Mouse (Mus musculus) neural tube, embryonic 14.5 days (tissue): ENCODE data around the gene Selenoi. TPM values are rescaled to one million over a fixed set of nuclear protein-coding genes. Genes with fewer than 3 reads are reported as not detected.

Source experiments
- ATAC-seq: fragments of 200-750 bp; cut with Nextera tagmentation; 2 replicates; pipeline ENCODE4 v1.8.0; 2017; ENCODE audit warnings: low read depth, mild to moderate bottlenecking, moderate TSS enrichment, moderate library complexity
- H3K27ac ChIP-seq: fragments of 300-500 bp; sonication (generic); 2 replicates; pipeline ENCODE4 v1.5.1; 2014; ENCODE audit warnings: low read depth, mild to moderate bottlenecking, control low read depth, low read length, moderate library complexity, mixed read lengths
- H3K27me3 ChIP-seq: fragments of 300-500 bp; sonication (generic); 2 replicates; pipeline ENCODE4 v1.6.1; 2014; ENCODE audit warnings: low read length; ENCODE audit not compliant: control insufficient read depth, insufficient read depth
- H3K36me3 ChIP-seq: fragments of 300-500 bp; sonication (generic); 2 replicates; pipeline ENCODE4 v1.6.1; 2014; ENCODE audit warnings: low read length, mixed read lengths; ENCODE audit not compliant: control insufficient read depth, insufficient read depth
- H3K4me1 ChIP-seq: fragments of 300-500 bp; sonication (generic); 2 replicates; pipeline ENCODE4 v1.6.1; 2014; ENCODE audit warnings: low read length; ENCODE audit not compliant: control insufficient read depth, insufficient read depth
- H3K4me2 ChIP-seq: fragments of 300-500 bp; sonication (generic); 2 replicates; pipeline ENCODE4 v1.6.1; 2014; ENCODE audit warnings: mild to moderate bottlenecking, low read depth, low read length, control low read depth
- H3K4me3 ChIP-seq: fragments of 300-500 bp; sonication (generic); 2 replicates; pipeline ENCODE4 v1.5.1; 2014; ENCODE audit warnings: low read depth, low read length, control low read depth, mixed read lengths
- H3K9ac ChIP-seq: fragments of 300-500 bp; sonication (generic); replicated peaks from 2 replicates; pipeline ENCODE4 v1.6.1; 2014; ENCODE audit warnings: low read depth, mild to moderate bottlenecking, control low read depth, low read length, mixed read lengths
- H3K9me3 ChIP-seq: fragments of 300-500 bp; sonication (generic); 2 replicates; pipeline ENCODE4 v1.6.1; 2016; ENCODE audit warnings: low read length; ENCODE audit not compliant: control insufficient read depth
- WGBS: fragments of 180-500 bp; shearing (Covaris S2); extraction: QIAGEN DNeasy Blood & Tissue Kit; methylation state at CpG from one replicate; pipeline ENCODE4 v1.1.7; 2014; 5-methylcytosine and 5-hydroxymethylcytosine counted together
- polyA plus RNA-seq: library from polyadenylated mRNA; unstranded; fragments of >200 nt; fragmentation: Nextera tagmentation; extraction: Ambion mirVana; gene quantifications from 2 replicates; pipeline ENCODE4 v1.2.1, GENCODE M21; 2014

Selenoi gene
- polyA plus RNA-seq: 41.5 and 45.3 TPM in 2 replicates

GRCm38 (mm10) chr5:30232271-30232971 is at the start of gene Selenoi:
Gene Selenoi, plus strand, starts transcription at chr5:30232581.
- H3K9me3 ChIP-seq: no peaks in the 10 kb centered on the region
- peak within 1 kb of the TSS; percentile 70 for H3K9ac ChIP-seq
- H3K4me2 ChIP-seq: peak within 1 kb of the TSS; percentile 85
- peak within 1 kb of the TSS; percentile 89 for H3K27ac ChIP-seq
- H3K4me3 ChIP-seq: peak within 1 kb of the TSS; percentile 73
- H3K27me3 ChIP-seq: no peaks in the 10 kb centered on the region
- no peaks in the 10 kb centered on the region for H3K36me3 ChIP-seq
- 2% methylated on average over 65 of the region's 71 CpGs for WGBS
- peak; percentile 99 for ATAC-seq
- peaks cover 23% of the 10 kb centered on the region for H3K4me1 ChIP-seq

- H3K27me3 ChIP-seq: no peaks in the 10 kb centered on the region
- no peak overlapping the region for H3K4me2 ChIP-seq
- ATAC-seq: no peak
- no peaks in the 10 kb centered on the region for H3K4me1 ChIP-seq
- 96% methylated on average over 12 of the region's 12 CpGs for WGBS
- H3K36me3 ChIP-seq: peaks cover 16% of the 10 kb centered on the region
- no peak overlapping the region for H3K27ac ChIP-seq
- no peak overlapping the region for H3K4me3 ChIP-seq
- no peaks in the 10 kb centered on the region for H3K9me3 ChIP-seq
- H3K9ac ChIP-seq: no peak overlapping the region
Observed at GRCm38 (mm10) chr5:30187687-30188485, 44.5 kb upstream of the Selenoi start.

- ATAC-seq: no peak
- no peak overlapping the region for H3K9ac ChIP-seq
Observed at GRCm38 (mm10) chr5:30192452-30192851, 39.9 kb upstream of the Selenoi start.

GRCm38 (mm10) chr5:30195340-30195739 is 37.0 kb upstream of the Selenoi start:
- Histone ChIP-seq H3K4me3 (no peak overlapping the region), H3K27ac (no peak overlapping the region), H3K4me1 (no peaks in the 10 kb centered on the region), H3K9ac (no peak overlapping the region), H3K36me3 (no peaks in the 10 kb centered on the region), H3K9me3 (no peaks in the 10 kb centered on the region), H3K4me2 (no peak overlapping the region), H3K27me3 (no peaks in the 10 kb centered on the region)
- ATAC-seq: no peak
- WGBS: 96% methylated on average over 5 of the region's 5 CpGs

More at GRCm38 (mm10) chr5:30192452-30192851, 39.9 kb upstream of the Selenoi start:
- H3K9me3 ChIP-seq: no peaks in the 10 kb centered on the region
- no peak overlapping the region for H3K4me2 ChIP-seq
- no peaks in the 10 kb centered on the region for H3K27me3 ChIP-seq
- no peaks in the 10 kb centered on the region for H3K36me3 ChIP-seq
- H3K4me3 ChIP-seq: no peak overlapping the region
- no peaks in the 10 kb centered on the region for H3K4me1 ChIP-seq
- no peak overlapping the region for H3K27ac ChIP-seq
- 91% methylated on average over 1 of the region's 1 CpGs for WGBS

GRCm38 (mm10) chr5:30198257-30198656 is 34.1 kb upstream of the Selenoi start:
- Histone ChIP-seq H3K27ac (no peak overlapping the region), H3K9ac (no peak overlapping the region), H3K4me1 (no peaks in the 10 kb centered on the region), H3K4me3 (no peak overlapping the region), H3K9me3 (no peaks in the 10 kb centered on the region), H3K4me2 (no peak overlapping the region), H3K36me3 (no peaks in the 10 kb centered on the region), H3K27me3 (no peaks in the 10 kb centered on the region)
- WGBS: 73% methylated on average over 7 of the region's 7 CpGs
- ATAC-seq: no peak

- H3K36me3 ChIP-seq: no peaks in the 10 kb centered on the region
- no peak overlapping the region for H3K4me2 ChIP-seq
- peak; percentile 82; the same call in 1 of the 2 replicates for ATAC-seq
- no peak overlapping the region for H3K27ac ChIP-seq
- H3K9ac ChIP-seq: no peak overlapping the region
- 55% methylated on average over 5 of the region's 5 CpGs for WGBS
- no peak overlapping the region for H3K4me3 ChIP-seq
- H3K4me1 ChIP-seq: no peaks in the 10 kb centered on the region
- H3K27me3 ChIP-seq: no peaks in the 10 kb centered on the region
- H3K9me3 ChIP-seq: no peaks in the 10 kb centered on the region
Observed at GRCm38 (mm10) chr5:30201521-30201920, 30.9 kb upstream of the Selenoi start.

- no peaks in the 10 kb centered on the region for H3K4me1 ChIP-seq
- no peaks in the 10 kb centered on the region for H3K27me3 ChIP-seq
- no peaks in the 10 kb centered on the region for H3K36me3 ChIP-seq
- ATAC-seq: no peak
- no peak overlapping the region for H3K9ac ChIP-seq
- no peak overlapping the region for H3K27ac ChIP-seq
- no peak overlapping the region for H3K4me2 ChIP-seq
- H3K4me3 ChIP-seq: no peak overlapping the region
- no peaks in the 10 kb centered on the region for H3K9me3 ChIP-seq
- 90% methylated on average over 7 of the region's 7 CpGs for WGBS
Observed at GRCm38 (mm10) chr5:30202221-30202620, 30.2 kb upstream of the Selenoi start.

GRCm38 (mm10) chr5:30203216-30203885 is 29.0 kb upstream of the Selenoi start:
- Histone ChIP-seq H3K9ac (no peak overlapping the region), H3K36me3 (no peaks in the 10 kb centered on the region), H3K27ac (no peak overlapping the region), H3K27me3 (no peaks in the 10 kb centered on the region), H3K4me1 (no peaks in the 10 kb centered on the region), H3K4me3 (no peak overlapping the region), H3K4me2 (no peak overlapping the region), H3K9me3 (no peaks in the 10 kb centered on the region)
- no peak for ATAC-seq
- WGBS: 83% methylated on average over 10 of the region's 10 CpGs

- H3K9me3 ChIP-seq: no peaks in the 10 kb centered on the region
- no peak overlapping the region for H3K4me3 ChIP-seq
- no peaks in the 10 kb centered on the region for H3K36me3 ChIP-seq
- H3K27me3 ChIP-seq: no peaks in the 10 kb centered on the region
- no peak overlapping the region for H3K9ac ChIP-seq
- H3K27ac ChIP-seq: no peak overlapping the region
- H3K4me2 ChIP-seq: no peak overlapping the region
- 57% methylated on average over 1 of the region's 1 CpGs for WGBS
- no peak for ATAC-seq
- no peaks in the 10 kb centered on the region for H3K4me1 ChIP-seq
Observed at GRCm38 (mm10) chr5:30204441-30204840, 27.9 kb upstream of the Selenoi start.
